Mouse (Mus musculus) neutrophil, adult 59 days (primary cell): ENCODE data around the gene Gng8. TPM values are rescaled to one million over a fixed set of nuclear protein-coding genes. Genes with fewer than 3 reads are reported as not detected.

ENCODE experiments used
- total RNA-seq, 2 experiments: library from RNA; stranded (reverse); gene quantifications; 1 replicate in 1 of 2; 2 replicates in 1 of 2; pipeline ENCODE4 v1.2.4; 2023

Gng8 gene
- total RNA-seq = not detected

DNA sequence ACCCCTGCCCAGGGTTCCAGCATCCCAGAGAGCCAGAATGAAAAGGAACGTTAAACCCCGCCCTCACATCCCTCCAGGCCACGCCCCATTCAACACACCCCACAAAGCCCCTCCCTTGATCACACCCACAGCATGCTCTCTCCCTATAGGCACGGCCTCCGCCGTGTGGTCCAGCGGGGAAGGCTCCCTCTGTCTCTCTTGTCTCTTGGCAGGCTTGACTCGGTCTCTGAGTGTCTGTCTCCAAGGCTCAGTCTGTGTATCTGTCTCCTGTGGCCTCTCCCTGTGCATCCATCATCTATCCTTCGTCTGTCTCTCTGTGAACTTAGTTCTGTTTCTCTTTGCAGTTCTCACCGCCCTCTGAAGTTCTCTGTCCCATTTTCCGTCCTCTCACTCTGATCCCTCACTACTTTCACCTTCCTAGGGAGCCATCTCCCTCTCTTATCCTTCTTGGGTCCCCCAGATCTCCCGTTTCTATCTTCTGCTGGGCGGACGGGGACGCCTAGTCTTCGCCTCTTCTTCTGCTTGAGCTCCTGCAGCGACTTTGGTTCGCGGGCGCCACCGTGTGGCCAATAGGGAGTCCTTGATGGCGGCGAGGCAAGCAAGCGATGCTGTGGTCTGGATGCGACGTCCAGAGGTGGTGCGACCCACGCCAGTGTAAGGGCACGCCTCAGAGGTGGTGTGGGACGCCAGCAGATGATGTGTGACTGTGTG, at the start of gene Gng8:
TSS of gene Gng8 (plus strand) at position 146 of the 711 bp plus-strand sequence.

DNA sequence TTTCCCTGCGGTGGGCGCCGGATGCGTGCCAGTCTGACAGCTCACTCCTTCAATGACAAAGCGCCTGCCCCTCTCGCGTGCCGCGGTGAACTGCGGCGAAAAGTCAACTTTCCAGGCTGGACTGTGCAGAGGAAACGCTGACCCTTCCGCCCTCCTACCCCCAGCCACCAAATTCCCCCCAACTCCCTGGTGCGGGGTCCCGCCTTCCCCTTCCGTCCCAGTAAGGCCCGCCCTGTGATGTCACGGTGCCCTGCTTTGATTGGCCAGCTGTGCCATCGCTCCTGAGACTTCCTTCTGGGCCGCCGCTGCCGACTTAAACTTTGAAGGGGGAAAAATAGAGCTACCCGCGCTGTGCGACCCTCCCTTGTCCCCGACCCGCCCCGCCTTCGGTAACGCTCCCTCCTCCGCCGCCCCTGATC, 48.9 kb upstream of the Gng8 start, which contains the start of gene Prkd2:
TSS of gene Prkd2 (plus strand) at position 258 of the 419 bp plus-strand sequence.

DNA sequence AGATGAGACGGTGACA, 16.5 kb upstream of the Gng8 start, which contains the start of gene Dact3:
TSS of gene Dact3 (plus strand) at position 8 of the 16 bp plus-strand sequence.

DNA sequence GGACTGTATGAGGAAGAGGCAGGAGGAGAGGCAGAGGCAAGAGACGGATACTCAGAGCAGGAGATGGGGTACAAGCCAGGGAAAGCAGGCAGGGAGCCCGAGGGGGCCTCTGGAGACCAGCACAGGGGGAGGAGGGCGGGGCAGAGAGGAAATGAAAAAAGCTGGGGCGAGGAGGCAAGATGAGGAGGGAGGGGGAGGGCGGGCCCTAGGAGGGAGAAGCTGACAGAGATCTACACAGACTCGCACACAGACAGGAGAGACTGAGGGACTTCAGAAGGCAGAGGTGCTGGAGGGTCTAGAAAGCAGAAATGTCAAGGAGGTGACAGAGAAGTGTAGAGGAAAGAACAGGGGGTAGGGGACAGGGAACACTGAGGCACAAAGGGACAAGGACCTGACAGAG, 14.7 kb downstream of the Gng8 start, which contains the start of gene Ptgir:
TSS of gene Ptgir (plus strand) at position 210 of the 400 bp plus-strand sequence.

DNA sequence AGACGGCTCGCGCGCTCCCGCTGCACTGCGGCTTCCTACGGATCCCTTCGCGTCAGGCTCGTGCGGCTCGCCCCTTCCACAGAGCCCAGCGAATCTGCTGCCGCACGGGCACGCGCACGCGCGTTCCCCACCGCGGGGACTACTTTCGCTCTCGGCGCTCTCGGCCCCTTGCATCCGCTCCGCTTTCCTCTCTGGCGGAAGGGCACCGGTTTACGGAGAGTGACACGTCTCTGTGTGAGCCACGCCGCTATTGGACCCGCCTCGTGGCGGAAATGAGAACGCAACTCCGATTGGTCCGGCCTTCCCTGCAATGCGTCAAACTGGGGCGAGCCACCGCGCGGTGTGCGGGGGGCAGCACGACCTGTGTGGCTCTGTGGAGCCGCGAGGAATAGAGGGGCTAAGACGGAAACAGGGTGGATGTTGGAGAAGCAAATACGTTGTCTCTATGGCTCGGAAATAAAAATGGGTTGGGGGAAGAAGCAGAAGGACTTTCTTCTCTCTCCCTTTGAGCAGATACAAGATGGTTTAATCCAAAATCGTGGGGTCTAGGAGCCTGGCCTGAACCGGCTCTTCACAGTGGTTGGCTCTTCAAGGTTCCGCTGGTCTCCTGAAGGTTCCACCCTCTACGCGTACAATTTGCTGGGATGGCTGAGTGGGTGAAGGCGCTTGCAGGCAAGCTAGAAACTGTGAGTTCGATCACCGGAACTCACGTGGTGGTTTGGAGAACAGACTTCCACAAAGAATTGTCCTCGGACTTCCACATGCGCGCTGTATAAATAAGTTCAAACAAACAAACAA, 32.6 kb downstream of the Gng8 start, which contains the start of gene Calm3:
TSS of gene Calm3 (minus strand) at position 78 of the 798 bp plus-strand sequence.

DNA sequence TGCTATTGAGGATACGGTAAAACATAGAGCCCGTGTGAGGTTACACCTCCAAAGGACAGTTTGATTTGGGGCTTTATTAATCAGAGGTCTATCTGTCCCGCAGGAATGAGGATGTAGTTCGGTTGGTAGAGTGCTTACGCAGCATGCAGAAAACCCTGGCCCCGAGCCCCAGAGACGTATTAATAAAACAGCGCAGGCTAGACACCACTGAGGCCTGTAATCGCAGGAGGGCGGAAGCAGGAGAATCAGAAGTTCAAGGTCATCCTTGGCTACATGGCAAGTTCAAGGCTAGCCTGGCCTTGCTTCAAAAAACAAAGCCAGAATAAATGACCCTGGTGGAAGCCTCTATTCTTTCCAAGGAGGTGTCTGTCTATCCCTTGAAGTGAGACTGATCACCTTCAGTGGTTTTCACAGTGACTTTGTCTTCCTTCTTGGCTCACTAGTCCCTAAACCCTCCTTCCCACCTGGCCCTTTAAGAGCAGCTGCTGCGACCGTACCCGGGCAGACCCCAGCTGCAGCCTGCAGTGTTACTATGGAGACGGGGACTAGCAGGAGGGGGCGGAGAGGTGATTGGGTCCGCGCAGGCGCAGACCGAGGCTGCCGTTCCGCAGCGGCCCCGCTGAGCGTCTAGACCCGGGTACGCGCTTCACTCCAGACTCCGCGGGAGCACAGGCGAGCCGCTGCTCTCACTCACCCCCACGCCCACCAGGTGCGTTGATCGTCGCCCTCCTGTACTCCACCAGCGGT, 52.6 kb downstream of the Gng8 start, which contains the start of gene Pnmal2:
TSS of gene Pnmal2 (plus strand) at position 622 of the 747 bp plus-strand sequence.

Other genes with a start within 250 kb of the Gng8 start
- gene Ceacam15, start 216.1 kb upstream of the Gng8 start, total RNA-seq = not detected
- gene Ceacam9, start 169.9 kb upstream of the Gng8 start, total RNA-seq = not detected
- gene Ap2s1, start 153.4 kb upstream of the Gng8 start, total RNA-seq = 100 to 1,000 TPM; 141 to 154 TPM
- 10 to 100 TPM; 37.3 to 44.7 TPM for gene Slc1a5, start 110.4 kb upstream of the Gng8 start, total RNA-seq
- gene Strn4, start 75.9 kb upstream of the Gng8 start, total RNA-seq = 10 to 100 TPM; 59.5 to 67.7 TPM
- 10 to 100 TPM; 13.8 to 16.2 TPM for gene Fkrp, start 75.1 kb upstream of the Gng8 start, total RNA-seq
- 10 to 100 TPM; 44.6 to 59.5 TPM for gene Prkd2, start 48.9 kb upstream of the Gng8 start, total RNA-seq
- gene Dact3, start 16.5 kb upstream of the Gng8 start, total RNA-seq = not detected
- gene Ptgir, start 14.7 kb downstream of the Gng8 start, total RNA-seq = 10 to 100 TPM; 29.5 to 31.3 TPM
- 100 to 1,000 TPM; 202 to 213 TPM for gene Calm3, start 32.3 kb downstream of the Gng8 start, total RNA-seq
- not detected for gene Pnmal2, start 52.9 kb downstream of the Gng8 start, total RNA-seq
- gene Pnmal1, start 67.9 kb downstream of the Gng8 start, total RNA-seq = not detected
- gene Gm42372, start 91.3 kb downstream of the Gng8 start, total RNA-seq = under 1 TPM in 1 of 2 experiments, not detected in 1; 0.07 TPM
- gene Ccdc8, start 100.9 kb downstream of the Gng8 start, total RNA-seq = under 1 TPM; 0.20 to 0.29 TPM
- gene Ppp5c, start 136.1 kb downstream of the Gng8 start, total RNA-seq = 10 to 100 TPM; 34.7 to 45.5 TPM
- under 1 TPM; 0.22 to 0.76 TPM for gene Hif3a, start 170.6 kb downstream of the Gng8 start, total RNA-seq
- under 1 TPM in 1 of 2 experiments, not detected in 1; 0.07 TPM for gene Psg16, start 182.3 kb downstream of the Gng8 start, total RNA-seq